Mouse (Mus musculus) cerebellum, adult 9-11 months (tissue): ENCODE results near the gene Kctd2.
"Not testable (repeated sequence)": the region's sequence is repeated elsewhere in the genome, so short reads cannot be mapped to it uniquely, and the experiment has no call there.

Experiments used
- DNase-seq: peaks from one replicate; pipeline ENCODE4 v3.0.0; 2022

The Kctd2 gene

GRCm38 (mm10) chr11:115439906-115440595 is 20.1 kb downstream of the Kctd2 start, which contains the start of gene Trim80:
Gene Trim80 (plus strand): TSS chr11:115440545.
- DNase-seq: no peak

DNA sequence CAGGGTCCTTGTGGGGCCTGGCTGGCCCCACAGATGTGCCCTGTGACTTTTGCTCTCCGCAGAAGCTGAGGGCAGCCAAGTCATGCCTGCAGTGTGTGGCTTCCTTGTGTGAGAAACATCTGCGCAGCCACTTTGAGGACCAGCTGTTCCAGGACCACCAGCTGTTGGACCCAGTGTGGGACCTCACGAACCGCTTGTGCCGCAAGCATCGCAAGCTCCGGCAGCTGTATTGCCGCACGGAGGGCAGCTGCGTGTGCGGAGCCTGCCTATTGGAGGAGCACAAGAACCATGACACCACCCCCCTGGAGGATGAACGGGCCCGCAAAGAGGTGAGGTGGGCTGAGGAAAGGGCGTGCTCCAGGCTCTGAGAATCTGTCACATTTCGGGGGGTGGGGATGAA is 21.5 kb downstream of the Kctd2 start:
- DNase-seq: no peak

DNA sequence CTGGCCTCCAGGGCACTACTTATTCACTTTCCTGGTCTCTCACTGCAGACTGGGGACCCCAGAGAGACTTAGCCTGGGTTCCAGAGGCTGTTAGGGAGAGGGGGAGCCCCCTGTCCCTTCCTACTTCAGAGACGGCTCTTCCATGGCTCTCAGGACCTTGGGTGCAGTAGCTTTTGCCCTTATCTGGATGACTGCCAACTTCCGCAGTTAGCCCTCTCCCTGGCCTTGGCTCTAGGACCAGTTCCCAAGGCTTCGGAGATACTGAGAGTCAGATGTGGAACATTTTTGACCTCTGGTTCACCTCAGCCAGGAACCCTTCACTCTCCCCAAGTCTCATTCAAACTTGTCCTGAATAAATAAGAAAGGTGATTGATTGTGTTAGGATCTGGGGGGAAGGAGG is 27.0 kb downstream of the Kctd2 start:
- DNase-seq: no peak

DNA sequence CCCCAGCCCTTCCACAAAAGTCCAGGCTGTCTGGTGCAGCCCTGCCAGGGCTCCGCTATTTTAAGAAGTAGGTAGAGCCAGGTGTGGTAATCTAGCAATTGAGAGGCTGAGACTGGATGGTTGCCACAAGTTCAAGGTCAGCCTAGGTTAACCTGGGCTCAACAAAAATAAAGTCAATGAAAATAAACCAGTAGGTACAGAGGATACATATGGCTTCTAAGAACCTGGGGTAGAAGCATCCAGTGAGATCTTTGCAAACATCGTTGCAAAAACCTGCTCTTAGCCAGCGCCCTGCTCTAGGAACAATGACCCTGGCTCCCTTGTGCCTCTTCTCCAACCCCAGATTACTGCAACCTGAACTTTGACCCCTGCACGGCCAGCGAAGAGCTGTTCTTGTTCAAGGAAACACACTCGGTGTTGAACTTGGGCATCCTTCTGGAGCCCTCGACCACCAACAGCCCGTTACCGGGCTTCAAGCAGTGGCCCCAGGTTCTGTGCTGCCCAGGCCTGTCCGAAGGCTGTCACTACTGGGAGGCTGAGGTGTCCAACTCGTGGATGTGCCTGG is 27.5 kb downstream of the Kctd2 start:
- DNase-seq: no peak

GRCm38 (mm10) chr11:115448075-115448474 is 28.1 kb downstream of the Kctd2 start:
- no peak for DNase-seq

DNA sequence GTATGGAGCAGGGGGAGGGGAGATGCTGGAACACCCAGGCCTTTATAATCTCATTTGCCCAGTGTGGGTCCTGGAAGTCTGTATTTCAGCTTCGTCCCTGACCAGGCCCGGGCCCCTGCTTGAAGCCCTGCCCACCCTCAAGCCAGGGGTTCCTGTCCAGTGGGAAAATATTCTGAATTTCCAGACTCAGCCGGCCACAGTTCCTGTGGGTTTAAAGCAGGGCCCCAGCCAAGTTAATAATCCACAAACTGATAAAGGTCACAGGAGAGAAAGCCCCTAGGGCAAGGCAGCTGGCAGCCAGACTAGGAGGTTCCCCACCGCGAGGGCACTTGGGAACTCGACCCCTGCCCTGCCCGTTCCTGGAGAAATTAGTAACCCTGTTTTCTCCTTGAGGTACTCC is 29.1 kb downstream of the Kctd2 start:
- DNase-seq: no peak

- no peak for DNase-seq
Observed at GRCm38 (mm10) chr11:115450176-115450575, 30.2 kb downstream of the Kctd2 start.

DNA sequence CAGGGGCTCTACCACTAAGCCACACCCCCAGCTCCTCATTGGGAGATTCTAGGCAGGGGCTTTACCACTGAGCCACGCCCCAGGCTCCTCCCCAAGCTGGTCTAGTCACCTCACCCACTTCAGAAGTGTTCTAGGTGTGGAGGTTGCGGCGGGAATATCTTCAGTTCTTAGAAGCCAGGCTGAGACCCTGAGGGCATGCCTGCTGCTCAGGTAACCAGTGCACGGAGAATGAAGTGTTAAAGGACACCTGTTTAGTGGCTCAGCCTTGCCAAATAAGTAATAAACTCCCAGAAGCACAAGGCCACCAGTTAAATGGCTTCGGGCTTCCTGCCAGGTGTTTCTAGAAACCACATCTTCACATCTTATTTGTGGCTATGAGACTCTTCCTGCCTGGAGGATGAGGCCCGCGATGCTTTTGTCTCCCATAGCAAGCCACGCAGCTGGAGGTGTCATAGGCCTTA is 31.9 kb downstream of the Kctd2 start:
- DNase-seq: no peak

DNA sequence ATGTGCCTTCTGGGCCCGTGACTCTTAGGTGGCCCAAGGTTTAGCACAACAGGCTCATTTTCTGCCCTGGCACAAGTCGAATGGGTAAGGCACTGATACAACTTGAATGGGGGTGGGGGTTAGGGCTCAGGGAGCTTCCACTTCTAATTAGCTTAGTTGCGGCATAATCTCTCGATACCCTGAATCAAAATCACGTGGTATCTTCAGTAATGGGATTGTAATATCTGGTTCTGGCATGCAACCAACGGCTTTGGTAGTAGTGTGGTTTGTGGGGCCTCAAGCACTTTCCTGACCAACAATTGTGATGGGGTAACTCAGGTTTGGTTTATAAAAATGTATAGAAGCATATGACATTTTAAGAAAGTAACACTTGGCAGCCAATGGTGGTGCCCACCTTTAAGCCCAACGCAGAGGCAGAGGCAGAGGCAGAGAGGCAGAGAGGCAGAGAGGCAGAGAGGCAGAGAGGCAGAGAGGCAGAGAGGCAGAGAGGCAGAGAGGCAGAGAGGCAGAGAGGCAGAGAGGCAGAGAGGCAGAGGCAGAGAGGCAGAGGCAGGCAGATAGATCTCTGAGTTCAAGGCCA is 32.4 kb downstream of the Kctd2 start:
- no peak for DNase-seq

- no peak for DNase-seq
Observed at GRCm38 (mm10) chr11:115453306-115453705, 33.4 kb downstream of the Kctd2 start.

DNA sequence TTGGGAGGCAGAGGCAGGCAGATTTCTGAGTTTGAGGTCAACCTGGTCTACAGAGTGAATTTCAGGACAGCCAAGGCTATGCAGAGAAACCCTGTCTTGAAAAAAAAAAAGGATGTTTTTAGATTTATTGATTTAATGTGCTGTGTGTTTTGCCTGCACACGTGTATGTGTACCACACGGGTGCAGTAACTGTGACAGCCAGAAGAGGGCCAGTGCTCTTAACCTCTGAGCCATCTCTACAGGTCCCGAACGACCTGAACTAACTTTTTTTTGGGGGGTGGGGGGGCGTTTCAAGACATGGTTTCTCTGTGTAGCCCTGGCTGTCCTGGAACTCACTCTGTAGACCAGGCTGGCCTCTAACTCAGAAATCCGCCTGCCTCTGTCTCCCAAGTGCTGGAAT is 34.9 kb downstream of the Kctd2 start:
- not testable (repeated sequence) for DNase-seq

DNA sequence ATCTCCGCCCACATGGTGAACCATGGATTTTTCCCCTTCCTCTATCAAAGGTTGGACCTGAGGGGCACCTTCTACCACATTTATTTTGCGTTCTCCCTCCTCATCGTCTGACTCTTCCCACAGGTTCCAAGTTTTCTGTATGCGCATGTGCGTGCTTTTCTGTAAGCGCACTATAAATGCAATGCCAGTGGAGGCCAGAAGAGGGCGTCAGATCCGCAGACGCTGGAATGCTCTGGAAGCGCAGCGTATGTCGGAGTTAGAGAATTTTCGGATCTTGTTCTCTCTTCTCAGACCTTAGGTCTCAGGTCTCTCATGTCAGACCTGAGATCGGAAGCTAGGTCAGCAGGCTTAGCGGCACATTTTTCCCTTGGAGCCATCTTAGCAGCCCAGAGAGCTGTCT is 35.7 kb downstream of the Kctd2 start:
- no peak for DNase-seq

GRCm38 (mm10) chr11:115456182-115456581 is 36.3 kb downstream of the Kctd2 start:
- DNase-seq: no peak

- no peak for DNase-seq
Observed at GRCm38 (mm10) chr11:115457405-115457804, 37.5 kb downstream of the Kctd2 start.

DNA sequence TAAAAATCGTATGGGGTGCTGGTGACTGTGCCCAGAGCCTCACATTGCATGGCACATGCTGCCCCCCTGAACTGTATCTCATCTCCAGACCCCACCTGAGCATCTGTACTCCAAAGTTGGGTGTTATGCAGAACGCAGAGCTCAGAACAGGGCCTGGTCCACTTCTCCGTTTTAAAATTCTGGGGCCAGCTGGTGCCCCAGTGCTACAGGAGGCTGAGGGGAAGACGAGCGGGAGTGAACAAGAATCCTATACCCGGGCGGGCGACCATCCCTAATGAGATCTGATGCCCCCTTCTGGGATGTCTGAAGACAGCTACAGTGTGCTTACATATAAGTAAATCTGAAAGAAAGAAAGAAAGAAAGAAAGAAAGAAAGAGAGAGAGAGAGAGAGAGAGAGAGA is 41.0 kb downstream of the Kctd2 start:
- no peak for DNase-seq

- DNase-seq: no peak
Observed at GRCm38 (mm10) chr11:115461846-115462242, 41.9 kb downstream of the Kctd2 start.

- DNase-seq: peak; percentile 25
Observed at GRCm38 (mm10) chr11:115462243-115462891, 42.4 kb downstream of the Kctd2 start, which contains the start of gene Slc16a5. Gene Slc16a5 (plus strand): TSS chr11:115462474.

GRCm38 (mm10) chr11:115463397-115463796 is 43.5 kb downstream of the Kctd2 start:
- DNase-seq: no peak

GRCm38 (mm10) chr11:115464851-115465250 is 44.9 kb downstream of the Kctd2 start:
- no peak for DNase-seq

DNA sequence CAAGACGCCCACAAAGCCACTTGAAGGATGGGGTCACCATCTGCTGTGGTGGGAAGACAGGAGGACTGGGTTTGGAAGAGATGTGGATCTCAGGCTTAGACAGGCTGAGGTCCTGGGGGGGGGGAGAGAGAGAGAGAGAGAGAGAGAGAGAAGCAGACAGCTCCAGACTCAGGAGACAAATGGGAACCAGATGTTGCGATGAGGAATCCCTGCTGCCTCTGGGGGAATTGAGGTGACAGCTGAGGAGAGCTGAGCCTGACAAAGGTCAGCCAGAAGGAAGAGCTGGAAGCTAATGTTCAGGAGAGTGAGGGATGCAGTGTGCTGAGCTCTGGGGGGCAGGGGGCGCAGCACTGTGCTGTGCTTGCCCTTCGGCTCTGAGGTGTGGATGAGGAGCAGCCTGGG is 47.3 kb downstream of the Kctd2 start:
- DNase-seq: no peak

DNA sequence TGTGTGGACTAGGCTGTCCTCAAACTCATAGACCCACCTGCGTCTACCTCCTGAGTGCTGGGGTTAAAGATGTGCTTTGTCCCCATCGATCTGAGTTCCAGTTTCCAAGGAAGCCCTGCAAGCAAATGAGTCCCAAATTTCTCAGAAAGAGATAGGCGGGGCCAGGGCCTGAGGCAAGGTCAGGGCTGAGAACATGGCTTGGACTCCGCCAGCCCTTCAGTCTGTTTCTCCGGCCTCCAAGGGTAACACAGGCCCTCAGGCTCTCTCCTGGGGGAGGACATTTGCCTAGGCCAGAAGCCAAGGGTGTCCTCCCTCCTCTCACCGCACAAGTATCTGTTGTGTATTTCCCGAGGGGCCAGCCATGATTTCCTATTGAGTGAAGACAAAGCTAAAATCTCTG is 52.3 kb downstream of the Kctd2 start:
- DNase-seq: no peak

DNA sequence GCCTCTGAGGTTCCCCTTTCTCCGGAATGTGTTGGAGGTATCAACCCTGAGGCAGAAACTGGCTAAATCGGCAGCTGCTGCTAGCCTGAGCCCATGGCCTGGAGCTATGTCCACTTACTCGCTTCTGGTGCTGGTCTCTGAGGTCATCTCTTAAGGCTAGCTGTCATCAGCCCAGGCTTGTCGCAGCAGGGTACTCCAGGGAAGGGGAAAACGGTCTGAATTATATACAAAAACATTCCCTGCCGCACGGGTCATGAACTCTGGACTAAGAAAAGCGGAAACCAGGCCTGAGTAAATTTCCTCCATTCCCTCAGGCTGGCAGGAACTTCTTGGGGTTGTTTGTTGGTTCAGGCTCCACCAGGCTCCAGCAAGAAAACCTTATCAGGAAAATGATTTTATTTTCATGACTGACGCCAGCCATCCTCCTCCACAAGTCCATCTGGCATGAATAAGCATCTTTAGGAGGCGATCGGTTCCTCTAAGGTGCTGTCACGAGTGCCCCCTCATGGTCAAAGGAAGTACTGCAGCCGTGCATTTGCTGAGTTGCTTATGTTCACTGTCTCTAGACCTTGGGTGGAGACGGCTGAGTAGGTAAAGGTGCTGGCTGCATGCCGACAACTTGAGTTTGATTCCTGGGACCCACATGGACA is 53.8 kb downstream of the Kctd2 start:
- DNase-seq: peak; percentile 96

DNA sequence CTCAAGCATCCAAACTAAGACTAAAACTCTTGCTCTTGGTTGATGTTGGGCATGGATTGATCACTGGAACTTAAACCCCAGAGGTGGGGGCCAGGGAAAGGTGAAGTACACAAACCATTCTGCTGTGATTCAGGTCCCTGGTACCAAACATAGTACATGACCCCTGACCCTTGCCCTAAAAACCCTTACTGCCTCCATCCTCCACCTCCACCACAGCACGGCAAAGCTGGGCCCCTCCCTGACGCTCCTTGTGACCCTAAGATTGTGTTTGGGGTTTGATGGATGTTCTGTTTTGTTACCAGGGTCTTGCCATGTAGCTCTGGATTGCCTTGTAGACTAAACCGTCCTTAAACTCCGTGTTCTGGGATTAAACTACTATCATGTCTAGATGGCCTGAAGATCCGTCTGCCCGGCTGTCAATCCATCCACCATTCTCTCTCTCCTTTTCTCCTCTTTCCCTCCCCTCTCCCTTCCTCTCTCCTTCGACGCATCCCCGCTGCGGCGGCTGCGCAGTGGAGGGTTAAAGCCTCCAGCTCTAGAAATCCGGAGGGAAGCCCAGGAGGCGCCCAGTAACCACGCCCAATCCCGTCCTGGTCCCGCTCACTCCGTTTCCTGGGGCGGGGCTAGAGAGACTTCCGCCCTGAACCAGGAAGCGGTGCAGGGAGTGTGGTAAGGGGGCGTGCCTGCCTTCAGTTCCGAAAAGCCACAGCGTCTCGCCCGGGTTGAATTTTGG is 55.3 kb downstream of the Kctd2 start, which contains the start of gene Armc7:
TSS of gene Armc7 (plus strand) at position 643 of the 733 bp plus-strand sequence.
- peak; percentile 95 for DNase-seq
